Mouse (Mus musculus): ENCODE results near the gene Sgpl1. TPM values are rescaled to one million over a fixed set of nuclear protein-coding genes. Genes with fewer than 3 reads are reported as not detected.

Sgpl1 gene
- polyA plus RNA-seq (2015; fragmentation: Nextera tagmentation; extraction: Ambion mirVana), result 119 and 135 TPM in 2 replicates

- ATAC-seq, result peak; percentile 91
- TF ChIP-seq CTCF (IDR thresholded peaks at IDR 0.05; ENCODE audit: low read depth), result peak; percentile 88
- no peaks in the 10 kb centered on the region for H3K36me3 ChIP-seq (ENCODE audit: control insufficient read depth, insufficient read depth)
- H3K4me1 ChIP-seq (replicated peaks; ENCODE audit: control insufficient read depth, insufficient read depth, low read length), result no peaks in the 10 kb centered on the region
- peak within 1 kb of the TSS; percentile 94 for H3K4me2 ChIP-seq (replicated peaks; ENCODE audit: low read depth)
- H3K4me3 ChIP-seq (ENCODE audit: low read depth, low read length), result peak within 1 kb of the TSS; percentile 86
- under 1% methylated on average over 81 of the region's 82 CpGs for WGBS
- H3K27me3 ChIP-seq (replicated peaks; ENCODE audit: control insufficient read depth, insufficient read depth, low read length), result no peaks in the 10 kb centered on the region
- H3K27ac ChIP-seq (ENCODE audit: low read depth, low read length), result peak within 1 kb of the TSS; percentile 95
- H3K9ac ChIP-seq (ENCODE audit: low read depth, low read length), result peak within 1 kb of the TSS; percentile 95
- H3K9me3 ChIP-seq (ENCODE audit: control insufficient read depth), result no peaks in the 10 kb centered on the region
These were observed at the start of gene Sgpl1 for GRCm38 (mm10) chr10:61147157-61148040. Gene Sgpl1 (minus strand): TSS chr10:61147703.

- Histone ChIP-seq H3K36me3 (ENCODE audit: control insufficient read depth, insufficient read depth) (no peaks in the 10 kb centered on the region), H3K4me3 (ENCODE audit: low read depth, low read length) (no peak overlapping the region), H3K4me1 (replicated peaks; ENCODE audit: control insufficient read depth, insufficient read depth, low read length) (no peaks in the 10 kb centered on the region), H3K27ac (ENCODE audit: low read depth, low read length) (no peak overlapping the region), H3K9ac (ENCODE audit: low read depth, low read length) (no peak overlapping the region), H3K27me3 (replicated peaks; ENCODE audit: control insufficient read depth, insufficient read depth, low read length) (no peaks in the 10 kb centered on the region), H3K4me2 (replicated peaks; ENCODE audit: low read depth) (no peak overlapping the region), H3K9me3 (ENCODE audit: control insufficient read depth) (no peaks in the 10 kb centered on the region)
- 81% methylated on average over 5 of the region's 5 CpGs for WGBS
- ATAC-seq, result no peak
- no peak for TF ChIP-seq CTCF (IDR thresholded peaks at IDR 0.05; ENCODE audit: low read depth)
These were observed 48.3 kb upstream of the Sgpl1 start for GRCm38 (mm10) chr10:61195718-61196291.

- no peaks in the 10 kb centered on the region for H3K4me1 ChIP-seq (replicated peaks; ENCODE audit: control insufficient read depth, insufficient read depth, low read length)
- no peak overlapping the region for H3K4me2 ChIP-seq (replicated peaks; ENCODE audit: low read depth)
- 60% methylated on average over 8 of the region's 8 CpGs for WGBS
- H3K36me3 ChIP-seq (ENCODE audit: control insufficient read depth, insufficient read depth), result no peaks in the 10 kb centered on the region
- H3K27me3 ChIP-seq (replicated peaks; ENCODE audit: control insufficient read depth, insufficient read depth, low read length), result no peaks in the 10 kb centered on the region
- H3K27ac ChIP-seq (ENCODE audit: low read depth, low read length), result no peak overlapping the region
- H3K9ac ChIP-seq (ENCODE audit: low read depth, low read length), result no peak overlapping the region
- H3K4me3 ChIP-seq (ENCODE audit: low read depth, low read length), result no peak overlapping the region
- ATAC-seq, result no peak
- no peaks in the 10 kb centered on the region for H3K9me3 ChIP-seq (ENCODE audit: control insufficient read depth)
- TF ChIP-seq CTCF (IDR thresholded peaks at IDR 0.05; ENCODE audit: low read depth), result no peak
These were observed 47.7 kb upstream of the Sgpl1 start for GRCm38 (mm10) chr10:61195216-61195615.

GRCm38 (mm10) chr10:61194611-61195010 lies 47.1 kb upstream of the Sgpl1 start:
- Histone ChIP-seq H3K4me1 (replicated peaks; ENCODE audit: control insufficient read depth, insufficient read depth, low read length) (no peaks in the 10 kb centered on the region), H3K4me3 (ENCODE audit: low read depth, low read length) (no peak overlapping the region), H3K36me3 (ENCODE audit: control insufficient read depth, insufficient read depth) (no peaks in the 10 kb centered on the region), H3K9ac (ENCODE audit: low read depth, low read length) (no peak overlapping the region), H3K27ac (ENCODE audit: low read depth, low read length) (no peak overlapping the region), H3K9me3 (ENCODE audit: control insufficient read depth) (no peaks in the 10 kb centered on the region), H3K27me3 (replicated peaks; ENCODE audit: control insufficient read depth, insufficient read depth, low read length) (no peaks in the 10 kb centered on the region), H3K4me2 (replicated peaks; ENCODE audit: low read depth) (no peak overlapping the region)
- 72% methylated on average over 9 of the region's 9 CpGs for WGBS
- TF ChIP-seq CTCF (IDR thresholded peaks at IDR 0.05; ENCODE audit: low read depth), result no peak
- no peak for ATAC-seq

- no peak for ATAC-seq
- no peak for TF ChIP-seq CTCF (IDR thresholded peaks at IDR 0.05; ENCODE audit: low read depth)
- no peak overlapping the region for H3K9ac ChIP-seq (ENCODE audit: low read depth, low read length)
These were observed 40.5 kb upstream of the Sgpl1 start for GRCm38 (mm10) chr10:61188010-61188409.

GRCm38 (mm10) chr10:61187001-61187400 lies 39.5 kb upstream of the Sgpl1 start:
- no peak overlapping the region for H3K9ac ChIP-seq (ENCODE audit: low read depth, low read length)
- WGBS, result 76% methylated on average over 3 of the region's 3 CpGs

More at GRCm38 (mm10) chr10:61188010-61188409, 40.5 kb upstream of the Sgpl1 start:
- H3K4me3 ChIP-seq (ENCODE audit: low read depth, low read length), result no peak overlapping the region
- H3K36me3 ChIP-seq (ENCODE audit: control insufficient read depth, insufficient read depth), result no peaks in the 10 kb centered on the region
- no peaks in the 10 kb centered on the region for H3K4me1 ChIP-seq (replicated peaks; ENCODE audit: control insufficient read depth, insufficient read depth, low read length)
- H3K27me3 ChIP-seq (replicated peaks; ENCODE audit: control insufficient read depth, insufficient read depth, low read length), result no peaks in the 10 kb centered on the region
- H3K9me3 ChIP-seq (ENCODE audit: control insufficient read depth), result no peaks in the 10 kb centered on the region
- H3K4me2 ChIP-seq (replicated peaks; ENCODE audit: low read depth), result no peak overlapping the region
- H3K27ac ChIP-seq (ENCODE audit: low read depth, low read length), result no peak overlapping the region
- WGBS, result 68% methylated on average over 3 of the region's 3 CpGs

More at GRCm38 (mm10) chr10:61187001-61187400, 39.5 kb upstream of the Sgpl1 start:
- H3K27ac ChIP-seq (ENCODE audit: low read depth, low read length), result no peak overlapping the region
- no peak for ATAC-seq
- no peaks in the 10 kb centered on the region for H3K9me3 ChIP-seq (ENCODE audit: control insufficient read depth)
- H3K4me2 ChIP-seq (replicated peaks; ENCODE audit: low read depth), result no peak overlapping the region
- H3K36me3 ChIP-seq (ENCODE audit: control insufficient read depth, insufficient read depth), result no peaks in the 10 kb centered on the region
- H3K4me1 ChIP-seq (replicated peaks; ENCODE audit: control insufficient read depth, insufficient read depth, low read length), result no peaks in the 10 kb centered on the region
- TF ChIP-seq CTCF (IDR thresholded peaks at IDR 0.05; ENCODE audit: low read depth), result no peak
- no peak overlapping the region for H3K4me3 ChIP-seq (ENCODE audit: low read depth, low read length)
- H3K27me3 ChIP-seq (replicated peaks; ENCODE audit: control insufficient read depth, insufficient read depth, low read length), result no peaks in the 10 kb centered on the region
